Mouse (Mus musculus) neural tube, embryonic 14.5 days (tissue): ENCODE data around the gene Fat1. TPM values are rescaled to one million over a fixed set of nuclear protein-coding genes. Genes with fewer than 3 reads are reported as not detected.

Source experiments
- ATAC-seq: fragments of 200-750 bp; cut with Nextera tagmentation; 2 replicates; pipeline ENCODE4 v1.8.0; 2017; ENCODE audit warnings: low read depth, mild to moderate bottlenecking, moderate TSS enrichment, moderate library complexity
- H3K27ac ChIP-seq: fragments of 300-500 bp; sonication (generic); 2 replicates; pipeline ENCODE4 v1.5.1; 2014; ENCODE audit warnings: low read depth, mild to moderate bottlenecking, control low read depth, low read length, moderate library complexity, mixed read lengths
- H3K27me3 ChIP-seq: fragments of 300-500 bp; sonication (generic); 2 replicates; pipeline ENCODE4 v1.6.1; 2014; ENCODE audit warnings: low read length; ENCODE audit not compliant: control insufficient read depth, insufficient read depth
- H3K36me3 ChIP-seq: fragments of 300-500 bp; sonication (generic); 2 replicates; pipeline ENCODE4 v1.6.1; 2014; ENCODE audit warnings: low read length, mixed read lengths; ENCODE audit not compliant: control insufficient read depth, insufficient read depth
- H3K4me1 ChIP-seq: fragments of 300-500 bp; sonication (generic); 2 replicates; pipeline ENCODE4 v1.6.1; 2014; ENCODE audit warnings: low read length; ENCODE audit not compliant: control insufficient read depth, insufficient read depth
- H3K4me2 ChIP-seq: fragments of 300-500 bp; sonication (generic); 2 replicates; pipeline ENCODE4 v1.6.1; 2014; ENCODE audit warnings: mild to moderate bottlenecking, low read depth, low read length, control low read depth
- H3K4me3 ChIP-seq: fragments of 300-500 bp; sonication (generic); 2 replicates; pipeline ENCODE4 v1.5.1; 2014; ENCODE audit warnings: low read depth, low read length, control low read depth, mixed read lengths
- H3K9ac ChIP-seq: fragments of 300-500 bp; sonication (generic); replicated peaks from 2 replicates; pipeline ENCODE4 v1.6.1; 2014; ENCODE audit warnings: low read depth, mild to moderate bottlenecking, control low read depth, low read length, mixed read lengths
- H3K9me3 ChIP-seq: fragments of 300-500 bp; sonication (generic); 2 replicates; pipeline ENCODE4 v1.6.1; 2016; ENCODE audit warnings: low read length; ENCODE audit not compliant: control insufficient read depth
- WGBS: fragments of 180-500 bp; shearing (Covaris S2); extraction: QIAGEN DNeasy Blood & Tissue Kit; methylation state at CpG from one replicate; pipeline ENCODE4 v1.1.7; 2014; 5-methylcytosine and 5-hydroxymethylcytosine counted together
- polyA plus RNA-seq: library from polyadenylated mRNA; unstranded; fragments of >200 nt; fragmentation: Nextera tagmentation; extraction: Ambion mirVana; gene quantifications from 2 replicates; pipeline ENCODE4 v1.2.1, GENCODE M21; 2014

Gene Fat1
- polyA plus RNA-seq, 1 experiment from 2014 or later, result 25.8 TPM

- Histone ChIP-seq H3K36me3 (no peaks in the 10 kb centered on the region), H3K4me2 (no peak overlapping the region), H3K4me3 (no peak overlapping the region), H3K27me3 (no peaks in the 10 kb centered on the region), H3K9ac (no peak overlapping the region), H3K4me1 (0 out of 2 replicates have a peak, but pooled peaks cover 4% of the 10 kb centered on the region), H3K9me3 (no peaks in the 10 kb centered on the region), H3K27ac (no peak overlapping the region)
- ATAC-seq, result no peak
- 92% methylated on average over 9 of the region's 9 CpGs for WGBS
Measured at GRCm38 (mm10) chr8:44932546-44933342, 2.5 kb upstream of the Fat1 start.

- no peak for ATAC-seq
- Histone ChIP-seq H3K36me3 (no peaks in the 10 kb centered on the region), H3K9me3 (no peaks in the 10 kb centered on the region), H3K4me3 (peak overlapping the region; percentile 72), H3K4me2 (peak overlapping the region; percentile 67), H3K27ac (no peak overlapping the region), H3K27me3 (no peaks in the 10 kb centered on the region), H3K9ac (no peak overlapping the region), H3K4me1 (0 out of 2 replicates have a peak, but pooled peaks cover 4% of the 10 kb centered on the region)
- WGBS, result 42% methylated on average over 6 of the region's 6 CpGs
Measured at GRCm38 (mm10) chr8:44933478-44933877, 1.8 kb upstream of the Fat1 start.

DNA sequence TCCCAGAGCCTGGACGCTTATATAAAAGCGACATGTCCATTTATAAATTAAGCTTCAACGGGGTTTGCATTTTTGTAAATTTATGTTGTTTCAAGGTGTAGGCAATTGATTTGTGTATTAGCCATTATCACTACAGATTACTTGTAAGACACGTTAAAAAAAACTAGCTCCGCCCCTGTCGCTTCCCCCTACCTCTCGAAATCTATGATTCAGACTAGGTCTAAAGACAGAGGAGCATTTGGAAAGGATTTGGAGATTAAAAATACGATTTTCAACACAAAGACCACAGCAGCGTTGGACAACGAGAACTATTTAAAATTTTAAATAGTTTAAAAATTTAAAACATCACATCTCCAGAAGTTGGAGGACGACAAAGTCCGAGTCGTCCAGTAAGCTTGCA, 831 bp upstream of the Fat1 start:
- Histone ChIP-seq H3K9me3 (no peaks in the 10 kb centered on the region), H3K36me3 (no peaks in the 10 kb centered on the region), H3K27ac (peak overlapping the region; percentile 85; the same call in 1 of the 2 replicates), H3K4me1 (0 out of 2 replicates have a peak, but pooled peaks cover 4% of the 10 kb centered on the region), H3K27me3 (no peaks in the 10 kb centered on the region), H3K4me3 (peak overlapping the region; percentile 72), H3K9ac (peak overlapping the region; percentile 61), H3K4me2 (peak overlapping the region; percentile 67)
- WGBS, result 4% methylated on average over 13 of the region's 13 CpGs
- no peak for ATAC-seq

GRCm38 (mm10) chr8:44935741-44936140, 494 bp downstream of the Fat1 start:
- 0% methylated on average over 24 of the region's 24 CpGs for WGBS
- no peaks in the 10 kb centered on the region for H3K36me3 ChIP-seq
- no peaks in the 10 kb centered on the region for H3K9me3 ChIP-seq
- H3K27ac ChIP-seq, result peak overlapping the region; percentile 85
- ATAC-seq, result peak; percentile 69
- H3K4me2 ChIP-seq, result peak overlapping the region; percentile 67
- H3K4me1 ChIP-seq, result 0 out of 2 replicates have a peak, but pooled peaks cover 4% of the 10 kb centered on the region
- H3K27me3 ChIP-seq, result no peaks in the 10 kb centered on the region
- peak overlapping the region; percentile 61 for H3K9ac ChIP-seq
- H3K4me3 ChIP-seq, result peak overlapping the region; percentile 72

DNA sequence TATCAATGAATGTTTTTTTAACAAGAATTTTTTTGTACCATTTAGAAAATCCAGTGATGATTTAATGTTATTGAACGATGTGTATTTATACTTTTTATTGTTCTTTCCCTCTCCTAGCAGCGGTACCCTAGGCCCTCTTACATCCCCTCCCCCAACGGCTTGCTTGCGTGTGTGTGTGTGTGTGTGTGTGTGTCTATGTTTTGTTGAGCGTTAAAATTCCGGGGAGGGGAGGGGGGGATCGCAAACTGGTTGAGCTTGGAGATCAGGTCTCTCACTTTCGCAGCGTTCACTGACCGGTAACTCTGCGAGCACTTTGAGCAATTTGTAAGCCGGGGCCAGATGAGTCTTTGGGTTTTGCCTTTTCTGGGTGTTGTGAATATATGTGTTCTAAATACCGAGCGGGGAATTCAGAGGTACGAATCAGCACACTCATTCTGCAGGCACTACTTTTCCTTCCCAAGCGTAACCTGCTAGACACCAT, 1.3 kb downstream of the Fat1 start:
- Histone ChIP-seq H3K9ac (peak overlapping the region; percentile 57; the same call in 1 of the 2 replicates), H3K4me2 (peak overlapping the region; percentile 67), H3K4me3 (peak overlapping the region; percentile 72), H3K4me1 (0 out of 2 replicates have a peak, but pooled peaks cover 4% of the 10 kb centered on the region), H3K36me3 (no peaks in the 10 kb centered on the region), H3K27ac (no peak overlapping the region; the same call in 1 of the 2 replicates), H3K27me3 (no peaks in the 10 kb centered on the region), H3K9me3 (no peaks in the 10 kb centered on the region)
- 0% methylated on average over 16 of the region's 16 CpGs for WGBS
- ATAC-seq, result no peak

DNA sequence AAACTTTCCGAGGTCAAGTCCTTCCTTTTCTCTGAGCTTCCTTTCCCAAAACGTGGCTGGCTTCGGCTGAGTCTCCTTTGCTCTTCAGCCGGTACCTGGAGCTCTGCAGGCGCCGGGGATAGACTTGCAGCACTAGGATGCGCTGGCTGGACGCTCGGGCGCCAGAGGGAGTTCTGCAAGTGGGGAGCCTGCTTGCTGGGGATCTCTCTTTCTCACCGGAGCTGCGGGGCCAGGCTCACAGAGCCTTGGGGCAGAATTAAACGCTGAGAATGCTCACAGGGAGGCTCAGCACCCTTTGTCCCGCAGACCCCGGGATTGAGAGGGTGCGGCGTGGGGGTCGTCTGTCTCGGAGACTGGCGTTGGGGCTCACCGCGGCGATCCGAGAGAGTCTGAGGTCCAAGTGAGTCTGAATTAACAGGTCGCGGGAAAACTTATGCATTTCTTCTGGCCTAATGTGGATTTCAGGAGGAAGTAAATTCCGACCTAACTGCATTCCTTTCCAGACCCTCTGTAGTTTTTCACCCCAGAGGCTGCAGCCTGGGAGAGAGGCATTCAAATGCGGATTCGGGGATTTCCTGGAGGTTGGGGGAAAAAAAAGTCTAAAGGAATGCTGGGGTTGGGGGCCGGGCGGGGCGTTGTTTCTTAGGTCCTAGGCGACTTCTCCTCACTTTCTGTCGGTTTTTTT, 2.0 kb downstream of the Fat1 start:
- Histone ChIP-seq H3K4me1 (0 out of 2 replicates have a peak, but pooled peaks cover 4% of the 10 kb centered on the region), H3K27ac (peak overlapping the region; percentile 1; the same call in 1 of the 2 replicates), H3K4me3 (peak overlapping the region; percentile 72), H3K27me3 (no peaks in the 10 kb centered on the region), H3K4me2 (peak overlapping the region; percentile 67), H3K9ac (peak overlapping the region; percentile 57), H3K9me3 (no peaks in the 10 kb centered on the region), H3K36me3 (no peaks in the 10 kb centered on the region)
- no peak for ATAC-seq
- WGBS, result under 1% methylated on average over 34 of the region's 34 CpGs

DNA sequence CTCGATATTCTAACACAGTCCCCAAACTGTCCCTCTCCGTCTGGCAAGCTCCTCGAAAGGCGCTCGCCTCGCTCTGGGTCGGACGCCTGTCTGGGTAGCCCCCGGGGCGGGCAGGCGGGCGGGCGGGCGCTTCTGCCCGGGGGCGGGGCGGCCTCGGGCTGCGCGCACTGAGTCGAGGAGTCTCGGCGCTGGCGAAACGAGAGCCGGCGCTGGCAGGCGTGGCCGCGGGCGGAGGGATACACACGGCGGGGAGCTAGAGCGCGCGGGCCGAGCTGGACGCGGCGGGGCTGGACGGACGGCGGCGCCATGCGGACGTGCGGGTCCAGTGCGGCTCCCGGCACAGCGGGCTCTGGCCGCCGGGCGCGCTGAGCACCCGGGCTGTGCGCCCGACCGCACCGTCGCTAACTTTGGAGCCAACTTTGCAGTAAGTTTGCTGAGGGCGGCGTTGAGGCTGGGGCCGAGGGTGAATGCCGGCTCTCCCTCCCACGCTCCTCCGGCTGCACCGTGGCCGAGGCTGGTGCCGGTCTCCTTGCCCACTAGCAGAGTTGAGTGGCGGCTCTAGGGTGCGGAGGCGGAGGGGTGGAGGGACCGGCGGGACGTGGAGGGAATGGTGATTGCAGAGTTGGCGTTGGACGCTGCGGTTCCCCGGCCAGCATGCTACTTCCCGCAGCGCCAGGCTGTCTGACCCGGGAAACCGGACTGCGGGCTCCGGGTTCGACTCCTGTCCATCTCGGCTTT, 2.8 kb downstream of the Fat1 start:
- H3K9me3 ChIP-seq, result no peaks in the 10 kb centered on the region
- peak overlapping the region; percentile 57 for H3K9ac ChIP-seq
- H3K4me2 ChIP-seq, result peak overlapping the region; percentile 67
- H3K36me3 ChIP-seq, result no peaks in the 10 kb centered on the region
- peak overlapping the region; percentile 67 for H3K27ac ChIP-seq
- peak; percentile 80 for ATAC-seq
- no peaks in the 10 kb centered on the region for H3K27me3 ChIP-seq
- WGBS, result under 1% methylated on average over 83 of the region's 87 CpGs
- H3K4me1 ChIP-seq, result 0 out of 2 replicates have a peak, but pooled peaks cover 4% of the 10 kb centered on the region
- H3K4me3 ChIP-seq, result peak overlapping the region; percentile 72

GRCm38 (mm10) chr8:44938643-44938979, 3.4 kb downstream of the Fat1 start:
- ATAC-seq, result no peak
- Histone ChIP-seq H3K4me1 (0 out of 2 replicates have a peak, but pooled peaks cover 1% of the 10 kb centered on the region), H3K27ac (peak overlapping the region; percentile 67), H3K4me2 (peak overlapping the region; percentile 67), H3K9ac (peak overlapping the region; percentile 57), H3K4me3 (peak overlapping the region; percentile 72), H3K36me3 (no peaks in the 10 kb centered on the region), H3K27me3 (no peaks in the 10 kb centered on the region), H3K9me3 (no peaks in the 10 kb centered on the region)
- 0% methylated on average over 12 of the region's 12 CpGs for WGBS
